Mouse (Mus musculus) urinary bladder, adult 2 months (tissue): ENCODE measurements around the gene Lipn. TPM values are rescaled to one million over a fixed set of nuclear protein-coding genes. Genes with fewer than 3 reads are reported as not detected.

Source experiments
- polyA plus RNA-seq: library from polyadenylated mRNA; depleted of rRNA; stranded (reverse); fragments of >200 nt; gene quantifications from 2 replicates; pipeline ENCODE4 v1.2.3, GENCODE M21; 2012; rRNA removed

The Lipn gene
- polyA plus RNA-seq, 1 experiment, result not detected

Other genes starting within 250 kb of the Lipn start
- not detected in 2 replicates for gene Lipf, start 106.2 kb upstream of the Lipn start, polyA plus RNA-seq
- 1.1 and 1.5 TPM in 2 replicates for gene Lipk, start 59.1 kb upstream of the Lipn start, polyA plus RNA-seq
- gene Lipm, start 33.6 kb downstream of the Lipn start, polyA plus RNA-seq, result 0.01 and 0.06 TPM in 2 replicates
- gene Ankrd22, start 98.7 kb downstream of the Lipn start, polyA plus RNA-seq, result 22.2 and 24.8 TPM in 2 replicates
- 10.9 and 11.2 TPM in 2 replicates for gene Stambpl1, start 124.9 kb downstream of the Lipn start, polyA plus RNA-seq
- gene Acta2, start 188.2 kb downstream of the Lipn start, polyA plus RNA-seq, result 9,918 and 11,190 TPM in 2 replicates
- gene Fas, start 223.3 kb downstream of the Lipn start, polyA plus RNA-seq, result 15.6 and 16.7 TPM in 2 replicates